Mouse (Mus musculus) duodenum, adult 2 months (tissue): ENCODE results near the gene Zbtb45. TPM values are rescaled to one million over a fixed set of nuclear protein-coding genes. Genes with fewer than 3 reads are reported as not detected.

Source experiments
- polyA plus RNA-seq: library from polyadenylated mRNA; depleted of rRNA; stranded (reverse); fragments of >200 nt; gene quantifications from 2 replicates; pipeline ENCODE4 v1.2.3, GENCODE M21; 2012; ENCODE audit warnings: low replicate concordance; rRNA removed

Gene Zbtb45
- polyA plus RNA-seq: 40.6 and 44.7 TPM in 2 replicates

DNA sequence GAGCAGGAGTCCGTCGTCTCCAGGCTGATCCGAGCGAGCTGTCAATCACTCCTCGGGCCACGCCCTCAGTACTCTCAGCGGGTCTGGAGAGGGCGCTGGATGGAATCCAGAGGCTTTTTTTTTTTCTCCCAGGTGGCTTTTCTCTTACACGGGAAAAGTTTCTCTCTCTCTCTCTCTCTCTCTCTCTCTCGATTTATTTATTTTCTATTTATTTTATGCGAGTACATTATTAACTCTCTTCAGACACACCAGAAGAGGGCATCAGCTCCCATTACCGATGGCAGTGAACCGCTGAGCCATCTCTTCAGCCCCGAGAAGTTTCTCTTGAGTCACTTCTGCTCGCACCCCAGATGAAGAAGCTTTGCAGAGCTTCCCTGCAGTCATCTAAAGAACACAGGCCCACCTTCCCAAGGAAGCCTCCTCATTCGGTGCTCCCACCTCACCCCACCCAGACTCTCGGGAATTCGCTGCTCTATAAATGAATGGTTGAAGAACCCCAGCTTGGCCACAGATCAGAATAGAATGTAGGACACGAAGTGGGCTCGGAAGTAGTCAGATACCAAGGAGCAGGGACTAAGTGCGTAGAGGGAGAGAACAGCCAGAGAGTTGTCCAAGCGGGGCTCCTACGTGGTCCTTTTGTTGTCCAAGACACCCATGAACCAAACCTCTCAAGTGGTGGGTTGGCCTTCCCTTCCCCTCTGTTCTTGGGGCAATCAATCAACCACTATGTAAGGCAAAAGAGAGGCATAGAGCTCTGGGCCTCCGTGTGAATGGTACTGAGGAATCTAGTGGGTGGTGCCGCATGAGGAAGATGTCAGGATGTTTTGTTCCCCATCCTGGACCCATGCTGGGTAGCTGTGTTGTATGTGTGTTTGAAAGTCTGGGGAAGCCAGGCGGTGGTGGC, at the start of gene Zbtb45:
Gene Zbtb45 (minus strand): TSS at position 30 of the 904 bp plus-strand sequence.

DNA sequence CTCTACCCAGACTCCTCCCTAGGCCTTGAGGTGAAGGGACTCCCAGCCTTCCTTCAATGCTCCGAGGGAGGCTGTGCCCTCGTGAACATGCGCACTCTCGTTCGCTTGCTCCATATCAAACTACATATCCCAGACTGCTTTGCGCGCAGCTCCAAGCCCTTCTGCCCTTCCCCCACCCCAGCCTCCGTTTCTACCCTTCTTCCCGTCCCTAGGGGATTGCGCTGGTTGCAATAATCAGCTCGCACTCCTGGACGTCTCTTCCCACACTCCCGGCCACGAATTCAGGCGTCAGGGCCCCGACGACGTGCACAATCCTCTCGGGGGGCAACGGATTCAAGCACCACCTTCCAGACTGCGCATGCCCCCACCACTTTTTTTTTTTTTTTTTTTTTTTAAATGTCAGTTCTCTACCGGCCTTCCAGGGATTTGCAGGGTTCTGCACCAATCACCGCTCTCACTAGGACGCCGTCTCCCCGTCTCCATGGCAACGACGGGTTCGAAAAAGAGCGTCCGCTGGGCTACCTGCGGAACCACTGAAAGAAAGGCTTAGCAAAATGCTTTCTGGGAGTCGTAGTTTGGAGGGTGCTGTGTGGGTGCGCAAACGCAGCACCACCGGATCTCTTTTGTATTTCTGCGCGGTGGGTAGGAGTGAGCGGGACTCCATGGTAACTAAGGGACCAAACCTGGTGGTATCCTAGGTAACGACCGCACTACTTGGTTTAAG, 44.6 kb upstream of the Zbtb45 start, which contains the start of gene Mzf1:
Gene Mzf1 (minus strand): TSS at position 478 of the 724 bp plus-strand sequence.

DNA sequence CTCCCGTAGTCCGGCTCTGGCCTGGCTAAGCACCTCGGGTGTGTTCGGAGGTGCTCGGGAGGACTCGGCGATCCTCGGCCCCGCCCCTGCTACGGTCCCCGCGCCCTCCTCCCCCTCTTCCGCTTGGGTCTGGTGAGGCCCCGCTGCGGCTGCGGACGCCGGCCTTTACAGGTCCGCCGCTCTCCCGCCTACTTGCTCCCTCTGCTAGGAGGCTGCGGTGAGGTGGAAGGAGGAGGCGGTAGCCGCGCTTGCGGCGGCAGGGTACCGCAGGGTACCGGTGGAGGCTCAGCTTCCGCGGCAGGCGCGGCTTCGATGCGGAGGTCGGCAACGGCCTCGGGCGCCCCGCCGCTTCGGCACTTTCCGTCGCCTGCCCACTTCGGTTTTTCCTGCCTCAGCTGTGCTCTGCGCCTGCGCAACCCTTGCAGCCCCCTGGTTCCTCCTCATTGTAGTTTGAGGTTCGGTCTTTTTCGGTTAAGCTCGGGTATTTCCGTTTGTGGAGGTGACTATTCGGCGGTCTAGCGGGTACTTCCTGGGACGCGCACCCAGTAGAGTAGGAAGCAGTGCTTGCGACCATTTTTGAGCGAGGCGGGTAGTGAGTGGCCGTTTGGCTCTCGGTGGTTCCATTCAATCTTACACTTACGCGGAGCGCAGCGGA, 28.2 kb upstream of the Zbtb45 start, which contains the start of gene Ube2m:
Gene Ube2m (minus strand): TSS at position 375 of the 655 bp plus-strand sequence.

DNA sequence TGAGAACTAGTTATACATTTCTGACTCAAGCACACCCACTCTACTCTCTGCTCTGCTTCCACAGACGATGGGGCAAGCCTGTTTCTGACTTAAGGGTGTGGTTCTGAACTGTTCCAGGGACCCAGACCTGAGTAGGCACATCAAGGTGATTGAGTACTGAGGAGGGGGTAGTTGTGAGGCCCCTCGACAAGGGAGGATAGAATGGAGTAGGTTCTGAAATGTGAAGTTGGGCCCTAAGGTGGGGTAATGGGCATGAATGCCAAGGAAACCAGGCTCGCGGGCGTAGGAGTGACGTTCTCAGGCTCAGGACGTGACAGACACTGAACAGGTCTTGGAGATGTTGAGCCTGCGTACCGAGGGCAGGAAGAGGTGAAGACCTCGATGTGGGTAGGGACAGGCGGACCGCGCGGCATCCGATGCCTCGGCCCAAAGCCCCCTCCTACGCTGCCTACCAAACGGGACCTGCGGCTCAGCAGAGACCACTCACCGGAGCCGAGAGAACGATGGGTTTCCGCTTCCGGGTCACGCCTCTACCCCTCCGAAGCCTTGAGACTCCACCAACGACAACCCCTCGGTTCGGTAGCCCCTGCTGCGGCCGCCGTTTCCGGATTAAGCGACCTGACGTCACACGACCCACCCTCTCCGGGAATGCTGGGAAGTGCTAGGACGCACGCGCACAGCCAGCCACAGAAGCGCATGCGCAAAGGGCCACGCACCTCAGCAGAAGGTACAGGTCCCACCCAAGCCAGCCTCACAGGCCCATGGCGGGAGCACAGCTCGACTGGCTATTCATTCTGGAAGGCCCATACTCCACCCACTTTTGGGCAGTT, 24.5 kb upstream of the Zbtb45 start, which contains the start of gene Chmp2a:
Gene Chmp2a (minus strand): TSS at position 660 of the 830 bp plus-strand sequence.

DNA sequence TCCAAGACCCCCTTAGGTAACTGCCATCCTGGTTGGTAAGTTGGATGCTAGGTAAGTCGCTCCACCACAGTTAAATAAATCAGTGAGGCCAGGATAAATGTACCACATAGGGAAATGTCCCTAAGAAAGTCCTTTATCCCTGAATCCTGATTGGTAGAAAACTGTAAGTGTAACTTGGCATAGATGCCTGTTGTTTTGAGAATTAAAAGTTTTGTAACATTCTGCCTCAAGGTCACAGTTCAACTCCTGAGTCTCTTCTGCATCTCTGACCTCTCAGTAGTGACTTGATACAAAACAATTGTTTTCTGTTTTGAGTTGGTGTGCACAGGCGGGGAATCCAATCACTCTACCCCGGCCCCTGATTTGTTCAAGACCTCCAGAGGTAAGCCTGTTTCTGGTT, 11.0 kb downstream of the Zbtb45 start, which contains the start of gene Trim28:
Gene Trim28 (plus strand): TSS at position 264 of the 400 bp plus-strand sequence.

DNA sequence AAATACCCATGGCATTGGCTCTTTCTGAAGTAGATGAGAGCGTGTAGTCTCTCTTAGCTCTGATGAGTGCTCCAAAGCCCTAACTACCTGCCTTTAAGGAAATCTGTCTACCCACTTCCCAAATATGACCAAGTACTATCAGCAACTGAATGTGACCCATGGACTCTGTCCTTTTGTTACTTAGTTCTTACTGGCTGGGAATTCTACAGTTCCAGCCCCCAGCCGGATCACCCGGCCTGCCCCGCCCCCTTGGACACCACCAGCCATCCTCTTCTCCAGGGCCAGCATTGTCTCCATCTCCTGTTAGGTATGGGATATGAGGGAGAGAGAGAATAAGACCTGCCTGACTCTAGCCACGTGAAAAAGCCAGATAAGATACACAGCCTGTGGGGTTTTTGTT, 11.8 kb downstream of the Zbtb45 start, which contains the start of gene Slc27a5:
Gene Slc27a5 (minus strand): TSS at position 140 of the 400 bp plus-strand sequence.

DNA sequence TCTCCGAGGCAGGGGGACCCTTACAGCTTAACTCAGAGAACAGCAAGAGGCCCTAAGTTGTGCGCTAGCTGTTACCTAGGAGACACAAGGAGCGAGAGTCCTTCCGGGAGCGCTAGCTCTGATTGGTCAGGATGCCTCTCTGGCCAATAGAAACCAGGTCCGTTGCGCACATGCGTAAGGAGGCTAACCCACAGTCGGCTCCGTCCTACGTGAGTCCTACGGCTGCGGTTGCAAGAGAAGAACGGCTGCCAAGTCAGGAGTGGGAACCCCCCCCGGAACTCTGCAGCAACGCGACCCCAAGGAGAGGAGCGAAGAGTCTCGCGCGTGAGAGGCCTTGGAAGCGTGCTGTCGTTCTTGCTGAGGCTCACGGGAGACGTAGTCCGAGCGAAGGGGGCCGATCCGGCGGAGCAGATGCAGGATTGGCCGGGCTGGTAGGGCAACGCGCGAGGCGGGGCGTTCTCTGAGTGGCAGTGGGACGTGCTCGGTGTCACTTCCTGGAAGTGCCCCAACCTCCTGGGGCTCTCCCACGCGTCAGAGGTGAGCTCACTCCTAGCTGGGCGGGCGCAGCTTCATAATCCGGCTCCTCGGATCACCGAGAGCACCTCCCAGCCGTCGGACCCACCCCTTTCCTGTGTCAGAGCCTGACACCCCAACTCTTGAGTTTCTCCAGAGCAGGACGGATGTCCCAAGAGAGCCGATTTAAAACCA, 32.0 kb downstream of the Zbtb45 start, which contains the start of gene Zfp446:
Gene Zfp446 (plus strand): TSS at position 167 of the 708 bp plus-strand sequence.

DNA sequence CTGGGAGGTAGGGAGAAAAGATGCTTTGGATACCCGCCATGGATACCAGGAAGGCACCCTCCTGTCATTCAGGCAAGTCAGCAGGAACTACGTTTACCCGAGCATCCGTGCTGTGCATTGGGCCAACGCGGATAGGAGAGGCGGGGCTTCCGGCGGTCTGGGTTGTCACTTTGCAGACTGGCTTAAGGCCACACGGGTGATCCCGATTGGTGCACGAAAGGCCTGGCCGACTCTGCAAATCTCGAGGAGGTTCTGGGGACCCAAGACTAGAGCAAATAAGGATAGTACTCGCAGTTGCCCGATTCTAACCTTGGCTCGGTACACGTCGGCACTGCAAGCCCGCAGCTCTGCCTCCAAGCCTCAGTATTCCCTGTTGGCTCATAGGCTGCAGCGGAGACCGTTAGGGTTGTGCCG, 44.1 kb downstream of the Zbtb45 start, which contains the start of gene Zfp324:
Gene Zfp324 (plus strand): TSS at position 161 of the 414 bp plus-strand sequence.

Other genes starting within 250 kb of the Zbtb45 start
- gene Zscan18, start 206.4 kb downstream of the Zbtb45 start, polyA plus RNA-seq: 0.25 and 0.32 TPM in 2 replicates
- 0.04 and 0.11 TPM in 2 replicates for gene Zfp329, start 191.2 kb downstream of the Zbtb45 start, polyA plus RNA-seq
- gene Zfp110, start 175.3 kb downstream of the Zbtb45 start, polyA plus RNA-seq: 4.8 and 5.0 TPM in 2 replicates
- 0.16 TPM in 1 of 2 replicates, not detected in the other for gene Zfp128, start 128.9 kb downstream of the Zbtb45 start, polyA plus RNA-seq
- gene Zscan22, start 112.2 kb downstream of the Zbtb45 start, polyA plus RNA-seq: 3.3 and 4.4 TPM in 2 replicates
- gene Rps5, start 87.7 kb downstream of the Zbtb45 start, polyA plus RNA-seq: 923 and 1,500 TPM in 2 replicates
- gene Rnf225, start 82.6 kb downstream of the Zbtb45 start, polyA plus RNA-seq: 0.14 and 0.33 TPM in 2 replicates
- gene Zfp324, start 44.2 kb downstream of the Zbtb45 start, polyA plus RNA-seq: 2.2 and 3.4 TPM in 2 replicates
- 1.6 and 2.4 TPM in 2 replicates for gene Zfp446, start 32.2 kb downstream of the Zbtb45 start, polyA plus RNA-seq
- 0.53 and 1.1 TPM in 2 replicates for gene Slc27a5, start 11.8 kb downstream of the Zbtb45 start, polyA plus RNA-seq
- gene Trim28, start 10.9 kb downstream of the Zbtb45 start, polyA plus RNA-seq: 163 and 224 TPM in 2 replicates
- 34.9 and 69.3 TPM in 2 replicates for gene Chmp2a, start 24.8 kb upstream of the Zbtb45 start, polyA plus RNA-seq
- gene Ube2m, start 28.2 kb upstream of the Zbtb45 start, polyA plus RNA-seq: 110 and 111 TPM in 2 replicates
- 1.1 and 1.6 TPM in 2 replicates for gene Mzf1, start 44.7 kb upstream of the Zbtb45 start, polyA plus RNA-seq
- not detected in 2 replicates for gene Vmn1r85, start 85.1 kb upstream of the Zbtb45 start, polyA plus RNA-seq
- gene Vmn1r86, start 109.9 kb upstream of the Zbtb45 start, polyA plus RNA-seq: not detected in 2 replicates
- gene Vmn1r87, start 130.1 kb upstream of the Zbtb45 start, polyA plus RNA-seq: not detected in 2 replicates
- not detected in 2 replicates for gene Vmn1r88, start 149.5 kb upstream of the Zbtb45 start, polyA plus RNA-seq
- not detected in 2 replicates for gene Vmn1r89, start 203.0 kb upstream of the Zbtb45 start, polyA plus RNA-seq